Mouse (Mus musculus) embryonic facial prominence, embryonic 11.5 days (tissue): ENCODE measurements around the gene Prps1l3. TPM values are rescaled to one million over a fixed set of nuclear protein-coding genes. Genes with fewer than 3 reads are reported as not detected.

Experiments used
- ATAC-seq: fragments of 200-750 bp; cut with Nextera tagmentation; replicated peaks from 2 replicates; pipeline ENCODE4 v1.8.0; 2017; ENCODE audit warnings: low read depth; ENCODE audit not compliant: insufficient number of reproducible peaks, low FRiP score, low TSS enrichment
- DNase-seq: peaks from one replicate; pipeline ENCODE4 v3.0.0-alpha.2; 2015; ENCODE audit warnings: low spot score
- H3K27ac ChIP-seq: fragments of 300-500 bp; sonication (generic); replicated peaks from 2 replicates; pipeline ENCODE4 v1.5.1; 2014; ENCODE audit warnings: mild to moderate bottlenecking, low read depth, low read length, control low read depth
- H3K27me3 ChIP-seq: fragments of 300-500 bp; sonication (generic); 2 replicates; pipeline ENCODE4 v1.6.1; 2014; ENCODE audit warnings: mild to moderate bottlenecking, low read length, moderate library complexity, mixed read lengths; ENCODE audit not compliant: control insufficient read depth, insufficient read depth
- H3K36me3 ChIP-seq: fragments of 300-500 bp; sonication (generic); replicated peaks from 2 replicates; pipeline ENCODE4 v1.6.1; 2014; ENCODE audit warnings: low read depth, mild to moderate bottlenecking, low read length, moderate library complexity, mixed read lengths; ENCODE audit not compliant: control insufficient read depth, insufficient read depth
- H3K4me1 ChIP-seq: fragments of 300-500 bp; sonication (generic); 2 replicates; pipeline ENCODE4 v1.6.1; 2014; ENCODE audit warnings: low read length, mixed read lengths; ENCODE audit not compliant: control insufficient read depth, insufficient read depth
- H3K4me2 ChIP-seq: fragments of 300-500 bp; sonication (generic); 2 replicates; pipeline ENCODE4 v1.6.1; 2014; ENCODE audit warnings: low read depth, mild to moderate bottlenecking, control low read depth, low read length, moderate library complexity
- H3K4me3 ChIP-seq: fragments of 300-500 bp; sonication (generic); 2 replicates; pipeline ENCODE4 v1.5.1; 2014; ENCODE audit warnings: low read depth, low read length, control low read depth
- H3K9ac ChIP-seq: fragments of 300-500 bp; sonication (generic); replicated peaks from 2 replicates; pipeline ENCODE4 v1.6.1; 2014; ENCODE audit warnings: mild to moderate bottlenecking, control low read depth, low read length
- H3K9me3 ChIP-seq: fragments of 300-500 bp; sonication (generic); replicated peaks from 2 replicates; pipeline ENCODE4 v1.6.1; 2016; ENCODE audit warnings: mild to moderate bottlenecking, low read length, inconsistent platforms, mixed read lengths; ENCODE audit not compliant: control insufficient read depth
- WGBS: fragments of 180-500 bp; shearing (Covaris S2); extraction: QIAGEN DNeasy Blood & Tissue Kit; methylation state at CpG from one replicate; pipeline ENCODE4 v1.1.7; 2014; 5-methylcytosine and 5-hydroxymethylcytosine counted together
- polyA plus RNA-seq: library from polyadenylated mRNA; unstranded; fragments of >200 nt; fragmentation: Nextera tagmentation; extraction: Ambion mirVana; gene quantifications from 2 replicates; pipeline ENCODE4 v1.2.1, GENCODE M21; 2014

The Prps1l3 gene
- polyA plus RNA-seq, 1 experiment from 2014 or later, result 101 TPM

DNA sequence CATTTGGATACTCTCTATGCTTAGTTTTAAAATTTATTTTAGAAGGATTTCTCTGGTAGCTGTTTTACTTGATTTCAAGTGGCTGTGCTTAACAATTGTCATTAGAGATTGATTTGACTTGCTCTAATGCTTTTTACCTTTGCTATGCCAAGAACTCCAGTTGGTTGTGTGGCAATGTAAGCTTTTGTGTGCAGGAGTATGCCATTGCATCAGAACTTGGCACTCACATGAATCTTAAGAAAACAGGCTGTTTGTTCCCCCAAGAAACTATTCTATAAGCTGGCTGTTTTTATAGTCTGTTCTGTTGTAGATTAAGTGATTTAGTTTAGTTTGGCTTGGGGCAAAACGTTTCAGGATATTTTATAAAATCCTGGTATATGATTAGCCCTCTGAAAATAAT is 45.2 kb downstream of the Prps1l3 start:
- WGBS, result 74% methylated on average over 1 of the region's 1 CpGs
- DNase-seq, result no peak
- H3K36me3 ChIP-seq, result no peaks in the 10 kb centered on the region

GRCm38 (mm10) chr12:57281155-57282114 is 51.2 kb downstream of the Prps1l3 start:
- no peak overlapping the region for H3K4me3 ChIP-seq
- DNase-seq, result peak; percentile 73
- H3K4me1 ChIP-seq, result no peaks in the 10 kb centered on the region
- no peaks in the 10 kb centered on the region for H3K9me3 ChIP-seq
- H3K9ac ChIP-seq, result no peak overlapping the region
- no peak overlapping the region for H3K4me2 ChIP-seq
- no peaks in the 10 kb centered on the region for H3K27me3 ChIP-seq
- H3K27ac ChIP-seq, result no peak overlapping the region
- H3K36me3 ChIP-seq, result no peaks in the 10 kb centered on the region
- 47% methylated on average over 3 of the region's 3 CpGs for WGBS
- ATAC-seq, result no peak

More for the DNA sequence above, 45.2 kb downstream of the Prps1l3 start:
- H3K9ac ChIP-seq, result no peak overlapping the region
- no peaks in the 10 kb centered on the region for H3K4me1 ChIP-seq
- no peaks in the 10 kb centered on the region for H3K27me3 ChIP-seq
- no peak for ATAC-seq
- H3K4me3 ChIP-seq, result no peak overlapping the region
- no peak overlapping the region for H3K4me2 ChIP-seq
- H3K27ac ChIP-seq, result no peak overlapping the region
- no peaks in the 10 kb centered on the region for H3K9me3 ChIP-seq

GRCm38 (mm10) chr12:57285303-57286059 is 55.3 kb downstream of the Prps1l3 start:
- no peaks in the 10 kb centered on the region for H3K9me3 ChIP-seq
- ATAC-seq (no peak), DNase-seq (no peak)
- H3K4me1 ChIP-seq, result no peaks in the 10 kb centered on the region
- H3K4me2 ChIP-seq, result no peak overlapping the region
- no peak overlapping the region for H3K4me3 ChIP-seq
- no peak overlapping the region for H3K9ac ChIP-seq
- no peaks in the 10 kb centered on the region for H3K36me3 ChIP-seq
- no peaks in the 10 kb centered on the region for H3K27me3 ChIP-seq
- H3K27ac ChIP-seq, result no peak overlapping the region
- WGBS, result 88% methylated on average over 5 of the region's 5 CpGs

Other genes with a start within 250 kb of the Prps1l3 start
- 1.9 and 2.4 TPM in 2 replicates for gene Slc25a21, start 32.9 kb upstream of the Prps1l3 start, polyA plus RNA-seq
- gene Mipol1, start within 50 bp of the Prps1l3 start, polyA plus RNA-seq, result 9.1 and 12.3 TPM in 2 replicates